17 mouse cellular contexts compared by ENCODE assay signal in genomic region chr9:26737116-26737515, GRCm38 (mm10). TPM values are rescaled to one million over a fixed set of nuclear protein-coding genes. Genes with fewer than 3 reads are reported as not detected.
A peak's percentile ranks its signal among the peaks of the same experiment; 100 is the strongest.
DNase-seq lines count a peak whose midpoint lies in the region; ATAC-seq and TF ChIP-seq lines count a peak whose summit lies in the region.
"Had no signal": no experiment of that assay in that cellular context is flagged by ENCODE, and none has a peak within 500 bp of the region (broad histone marks: within the 10 kb centered on the region; RNA-seq: fewer than 3 reads in every experiment).

No protein-coding gene starts in this region.

- intact Hi-C loops in left cerebral cortex, adult 2 months (cut with DNase I) = loop anchor here (10.0 kb wide), 1 partner anchor 342 kb away; no protein-coding TSS in a partner anchor

- no peak overlapping the region for H3K4me3 ChIP-seq in forebrain, embryonic 13.5 days
- no peak overlapping the region for H3K4me3 ChIP-seq in forebrain, embryonic 10.5 days
- H3K4me3 ChIP-seq in left cerebral cortex, adult 2 months = peak overlapping the region; percentile 46; the same call in 1 of the 2 replicates
- peak overlapping the region; percentile 25 for H3K4me3 ChIP-seq in midbrain, embryonic 16.5 days (ENCODE audit: low read depth, low read length)
- H3K4me3 ChIP-seq: liver, embryonic 15.5 days; myocyte had no signal

- no peak for ATAC-seq in forebrain, embryonic 13.5 days
- ATAC-seq in midbrain, embryonic 16.5 days = no peak
- ATAC-seq: intestine, embryonic 16.5 days had no signal

- 51% methylated on average over 5 of the region's 5 CpGs for WGBS in forebrain, embryonic 13.5 days
- WGBS in forebrain, embryonic 10.5 days = 89% methylated on average over 5 of the region's 5 CpGs
- 39% methylated on average over 5 of the region's 5 CpGs for WGBS in midbrain, embryonic 16.5 days

- TF ChIP-seq CTCF in left cerebral cortex, adult 2 months (IDR thresholded peaks at IDR 0.05) = no peak

- DNase-seq in forebrain, embryonic 10.5 days (ENCODE audit: extremely low spot score, low spot score) = no peak
- DNase-seq in left cerebral cortex, adult 2 months (ENCODE audit: extremely low spot score in 1 of 2, low spot score in 2 of 2) = no peak
- DNase-seq in left cerebral cortex, adult 9 months (ENCODE audit: low spot score in 2 of 2) = no peak
- peak; percentile 55 to 74 for DNase-seq in cerebellum, postnatal 25 days
- no peak for DNase-seq in urinary bladder, postnatal 36 days (ENCODE audit: low spot score in 2 of 2)
- DNase-seq in urinary bladder, postnatal 25 days (ENCODE audit: low spot score) = no peak
- DNase-seq: adrenal gland, postnatal 25 days; retina, postnatal 1 day; thymus, adult 18-20 months had no signal

- H3K4me1 ChIP-seq in forebrain, embryonic 13.5 days = peaks cover 35% of the 10 kb centered on the region
- H3K4me1 ChIP-seq in forebrain, embryonic 10.5 days = peaks cover 26% of the 10 kb centered on the region
- H3K4me1 ChIP-seq in midbrain, embryonic 16.5 days (ENCODE audit: control insufficient read depth, insufficient read depth, low read length) = peaks cover 32% of the 10 kb centered on the region
- H3K4me1 ChIP-seq: liver, embryonic 15.5 days had no signal

- H3K36me3 ChIP-seq in forebrain, embryonic 13.5 days (ENCODE audit: poor library complexity, severe bottlenecking) = 0 out of 2 replicates have a peak, but pooled peaks cover 6% of the 10 kb centered on the region
- H3K36me3 ChIP-seq in forebrain, embryonic 10.5 days (replicated peaks) = no peaks in the 10 kb centered on the region
- no peaks in the 10 kb centered on the region for H3K36me3 ChIP-seq in midbrain, embryonic 16.5 days (ENCODE audit: control insufficient read depth, insufficient read depth, low read length)
- H3K36me3 ChIP-seq: liver, embryonic 15.5 days had no signal

- H3K4me2 ChIP-seq in forebrain, embryonic 13.5 days = peak overlapping the region; percentile 24
- peak overlapping the region; percentile 84 for H3K4me2 ChIP-seq in midbrain, embryonic 16.5 days (ENCODE audit: low read length)
- H3K4me2 ChIP-seq: liver, embryonic 15.5 days had no signal

- H3K9me3 ChIP-seq in forebrain, embryonic 13.5 days (replicated peaks) = no peaks in the 10 kb centered on the region
- H3K9me3 ChIP-seq in forebrain, embryonic 10.5 days = no peaks in the 10 kb centered on the region
- no peaks in the 10 kb centered on the region for H3K9me3 ChIP-seq in midbrain, embryonic 16.5 days (replicated peaks; ENCODE audit: control insufficient read depth, low read length, poor library complexity, severe bottlenecking)
- H3K9me3 ChIP-seq: liver, embryonic 15.5 days had no signal

- H3K27me3 ChIP-seq in forebrain, embryonic 13.5 days = no peaks in the 10 kb centered on the region
- H3K27me3 ChIP-seq in forebrain, embryonic 10.5 days (ENCODE audit: poor library complexity, severe bottlenecking) = peaks cover 43% of the 10 kb centered on the region
- H3K27me3 ChIP-seq in midbrain, embryonic 16.5 days (ENCODE audit: control insufficient read depth, insufficient read depth, low read depth, low read length) = no peaks in the 10 kb centered on the region

- 0 out of 2 replicates have a peak overlapping the region, but pooled peaks have one; percentile 0 for H3K9ac ChIP-seq in forebrain, embryonic 13.5 days
- no peak overlapping the region for H3K9ac ChIP-seq in midbrain, embryonic 16.5 days (ENCODE audit: low read depth, low read length)
- H3K9ac ChIP-seq: liver, embryonic 15.5 days had no signal

- H3K27ac ChIP-seq in forebrain, embryonic 13.5 days = no peak overlapping the region
- no peak overlapping the region for H3K27ac ChIP-seq in forebrain, embryonic 10.5 days
- peak overlapping the region; percentile 2; the same call in 1 of the 2 replicates for H3K27ac ChIP-seq in left cerebral cortex, adult 2 months
- 0 out of 2 replicates have a peak overlapping the region, but pooled peaks have one; percentile 46 for H3K27ac ChIP-seq in midbrain, embryonic 16.5 days (ENCODE audit: low read length)
- H3K27ac ChIP-seq: liver, embryonic 15.5 days; macrophage had no signal

RNA-seq across cellular contexts. Expression of gene B3gat1, which starts 3.6 kb away (rescaled TPM):
- polyA plus RNA-seq in forebrain, embryonic 13.5 days (2015; fragmentation: Nextera tagmentation; extraction: Ambion mirVana) = 13.6 TPM in 2 replicates
- 1.8 and 2.3 TPM in 2 replicates for polyA plus RNA-seq in forebrain, embryonic 10.5 days (2016; fragmentation: Nextera tagmentation; extraction: Ambion mirVana)
- total RNA-seq in left cerebral cortex, adult 2 months (2021) = 100 to 1,000 TPM; 212 to 225 TPM
- 40.7 and 41.5 TPM in 2 replicates for polyA plus RNA-seq in midbrain, embryonic 16.5 days (2015; fragmentation: Nextera tagmentation; extraction: Ambion mirVana)
- polyA plus RNA-seq: gonadal fat pad, adult 2 months; heart, embryonic 16.5 days; liver, embryonic 15.5 days; macrophage; myocyte had no signal

Comparison
In these comparisons a context has a peak if more than half of its experiments do, and no peak if none do; other contexts are left out.
1. H3K27ac ChIP-seq: peak in left cerebral cortex, adult 2 months (single experiment) and midbrain, embryonic 16.5 days (single experiment); none in forebrain, embryonic 13.5 days (single experiment) and forebrain, embryonic 10.5 days (single experiment).
2. H3K4me3 ChIP-seq: peak in left cerebral cortex, adult 2 months (single experiment) and midbrain, embryonic 16.5 days (single experiment); none in forebrain, embryonic 13.5 days (single experiment) and forebrain, embryonic 10.5 days (single experiment).
3. DNase-seq: peak in cerebellum, postnatal 25 days (2 of 2); none in forebrain, embryonic 10.5 days (single experiment), left cerebral cortex, adult 2 months (0 of 2), left cerebral cortex, adult 9 months (0 of 2), urinary bladder, postnatal 36 days (0 of 2) and urinary bladder, postnatal 25 days (single experiment).